12 mouse cellular contexts compared by ENCODE assay signal in the genomic region with DNA sequence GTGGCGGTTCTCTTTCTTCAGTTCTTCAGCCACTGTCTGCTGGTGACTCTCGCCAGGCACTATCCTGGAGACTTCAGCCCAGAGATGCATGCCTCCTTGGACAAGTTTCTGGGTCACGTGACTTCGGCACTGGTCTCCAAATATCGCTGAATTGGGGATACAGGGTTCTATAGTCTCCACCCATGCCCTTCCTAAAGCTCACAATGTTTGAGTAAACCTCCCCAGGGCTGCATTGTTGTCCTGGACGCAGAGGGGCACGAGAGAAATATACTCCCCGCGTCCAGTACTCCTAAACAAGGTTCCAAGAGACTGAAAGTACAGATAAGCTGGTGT. TPM values are rescaled to one million over a fixed set of nuclear protein-coding genes. Genes with fewer than 3 reads are reported as not detected.
DNase-seq lines count a peak whose midpoint lies in the region; ATAC-seq and TF ChIP-seq lines count a peak whose summit lies in the region.
"Had no signal": no experiment of that assay in that cellular context is flagged by ENCODE, and none has a peak within 500 bp of the region (broad histone marks: within the 10 kb centered on the region; RNA-seq: fewer than 3 reads in every experiment).

No protein-coding gene starts in this region.

- peaks cover 8% of the 10 kb centered on the region; the same call in 1 of the 2 replicates for H3K27me3 ChIP-seq in hindbrain, embryonic 12.5 days
- H3K27me3 ChIP-seq in hindbrain, embryonic 13.5 days = peaks cover 11% of the 10 kb centered on the region
- H3K27me3 ChIP-seq in C2C12 (ENCODE audit: control insufficient read depth, insufficient read depth, insufficient read length) = no peaks in the 10 kb centered on the region
- peaks cover 5% of the 10 kb centered on the region; the same call in 1 of the 2 replicates for H3K27me3 ChIP-seq in forebrain, postnatal 0 days (ENCODE audit: insufficient read depth, low read length)
- H3K27me3 ChIP-seq: stomach, embryonic 15.5 days had no signal

- 72% methylated on average over 9 of the region's 9 CpGs for whole genome bisulfite sequencing in hindbrain, embryonic 12.5 days
- WGBS in hindbrain, embryonic 13.5 days = 74% methylated on average over 9 of the region's 9 CpGs
- 72% methylated on average over 9 of the region's 9 CpGs for WGBS in forebrain, postnatal 0 days

- H3K9me3 ChIP-seq in hindbrain, embryonic 12.5 days (replicated peaks) = no peaks in the 10 kb centered on the region
- no peaks in the 10 kb centered on the region for H3K9me3 ChIP-seq in hindbrain, embryonic 13.5 days
- no peaks in the 10 kb centered on the region for H3K9me3 ChIP-seq in forebrain, postnatal 0 days (ENCODE audit: low read length)
- H3K9me3 ChIP-seq: stomach, embryonic 15.5 days had no signal

- 0 out of 2 replicates have a peak overlapping the region, but pooled peaks have one; percentile 48 for H3K4me2 ChIP-seq in hindbrain, embryonic 12.5 days (replicated peaks)
- H3K4me2 ChIP-seq in hindbrain, embryonic 13.5 days = no peak overlapping the region; the same call in 1 of the 2 replicates
- peak overlapping the region; percentile 59 for H3K4me2 ChIP-seq in forebrain, postnatal 0 days (ENCODE audit: low read depth)

- H3K9ac ChIP-seq in hindbrain, embryonic 12.5 days = no peak overlapping the region
- H3K9ac ChIP-seq in hindbrain, embryonic 13.5 days = no peak overlapping the region
- no peak overlapping the region for H3K9ac ChIP-seq in forebrain, postnatal 0 days
- H3K9ac ChIP-seq: stomach, embryonic 15.5 days had no signal

- H3K79me2 ChIP-seq in C2C12 (ENCODE audit: control insufficient read depth, insufficient read depth) = no peaks in the 10 kb centered on the region

- ATAC-seq in hindbrain, embryonic 12.5 days (ENCODE audit: low FRiP score) = no peak
- ATAC-seq in hindbrain, embryonic 13.5 days (ENCODE audit: low FRiP score) = no peak
- ATAC-seq in forebrain, postnatal 0 days = no peak
- no peak for ATAC-seq in inflammation-experienced regulatory T-cells, adult 6 months

- DNase-seq in ES-CJ7 (ENCODE audit: low read depth, low spot score) = peak; percentile 19
- no peak for DNase-seq in forebrain, postnatal 0 days
- DNase-seq in testis, postnatal 10 days (ENCODE audit: low spot score) = no peak
- DNase-seq in left cerebral cortex, postnatal 4 days = no peak
- DNase-seq: embryo, embryonic 11 days had no signal

- no peak for TF ChIP-seq CTCF in C2C12 (IDR thresholded peaks at IDR 0.05; ENCODE audit: control insufficient read depth, insufficient read depth, insufficient read length)
- no peak for TF ChIP-seq CTCF in forebrain, postnatal 0 days (IDR thresholded peaks at IDR 0.05; ENCODE audit: low read depth)

- no peak overlapping the region for H3ac ChIP-seq in C2C12 (ENCODE audit: control insufficient read depth, insufficient read length, low read depth)

- no peaks in the 10 kb centered on the region for H3K36me3 ChIP-seq in hindbrain, embryonic 12.5 days
- no peaks in the 10 kb centered on the region for H3K36me3 ChIP-seq in hindbrain, embryonic 13.5 days
- H3K36me3 ChIP-seq in C2C12 (ENCODE audit: control insufficient read depth, insufficient read depth) = no peaks in the 10 kb centered on the region
- no peaks in the 10 kb centered on the region for H3K36me3 ChIP-seq in forebrain, postnatal 0 days (ENCODE audit: insufficient read depth)
- H3K36me3 ChIP-seq: stomach, embryonic 15.5 days had no signal

- H3K4me1 ChIP-seq in hindbrain, embryonic 12.5 days = no peaks in the 10 kb centered on the region
- no peaks in the 10 kb centered on the region for H3K4me1 ChIP-seq in hindbrain, embryonic 13.5 days (replicated peaks)
- no peaks in the 10 kb centered on the region for H3K4me1 ChIP-seq in forebrain, postnatal 0 days (ENCODE audit: insufficient read depth)
- H3K4me1 ChIP-seq: stomach, embryonic 15.5 days had no signal

- no peak overlapping the region for H3K4me3 ChIP-seq in hindbrain, embryonic 12.5 days
- no peak overlapping the region for H3K4me3 ChIP-seq in hindbrain, embryonic 13.5 days
- H3K4me3 ChIP-seq in C2C12 (ENCODE audit: insufficient read depth, poor library complexity, severe bottlenecking) = no peak overlapping the region
- H3K4me3 ChIP-seq in forebrain, postnatal 0 days (ENCODE audit: low read depth, low read length) = peak overlapping the region; percentile 30; the same call in 1 of the 2 replicates

- intact Hi-C loops in left cerebral cortex, postnatal 4 days (cut with DNase I) = no loop called here

- H3K27ac ChIP-seq in hindbrain, embryonic 12.5 days = no peak overlapping the region
- no peak overlapping the region for H3K27ac ChIP-seq in hindbrain, embryonic 13.5 days
- H3K27ac ChIP-seq in forebrain, postnatal 0 days (ENCODE audit: low read depth, low read length) = no peak overlapping the region
- H3K27ac ChIP-seq: stomach, embryonic 15.5 days had no signal

- no peaks in the 10 kb centered on the region for H3K79me3 ChIP-seq in C2C12 (ENCODE audit: low read depth)

TF ChIP-seq in C2C12, 6 proteins besides CTCF, POLR2A, EP300 and RAD21:
- TF ChIP-seq CEBPB (IDR thresholded peaks at IDR 0.05; ENCODE audit: low read depth) (no peak), FOSL1 (IDR thresholded peaks at IDR 0.05; ENCODE audit: insufficient read depth, low read length, poor library complexity, severe bottlenecking) (no peak), MAX (IDR thresholded peaks at IDR 0.05) (no peak), USF1 (IDR thresholded peaks at IDR 0.05; ENCODE audit: low read depth) (peak; percentile 39)

RNA-seq across cellular contexts. Expression of a gene that starts 0.7 kb away (rescaled TPM):
- polyA plus RNA-seq in hindbrain, embryonic 12.5 days (2016; fragmentation: Nextera tagmentation; extraction: Ambion mirVana) = 4.6 and 5.1 TPM in 2 replicates
- 0.68 and 1.4 TPM in 2 replicates for polyA plus RNA-seq in hindbrain, embryonic 13.5 days (2015; fragmentation: Nextera tagmentation; extraction: Ambion mirVana)
- not detected for polyA plus RNA-seq in C2C12 (2012; fragmentation: generic; extraction: Trizol)
- 0.71 and 1.8 TPM in 2 replicates for total RNA-seq in forebrain, postnatal 0 days (2014; rRNA removed)
- polyA plus RNA-seq in forebrain, postnatal 0 days (2015; fragmentation: Nextera tagmentation; extraction: Ambion mirVana) = 3.5 and 5.5 TPM in 2 replicates
- total RNA-seq in left cerebral cortex, postnatal 4 days (2021) = 1 to 10 TPM; 3.4 to 5.2 TPM
- not detected for polyA plus RNA-seq in inflammation-experienced regulatory T-cells, adult 6 months (2017; shearing (Covaris generic))

RNA-seq across cellular contexts. Expression of a gene that starts 4.1 kb away (rescaled TPM):
- 2,983 and 3,718 TPM in 2 replicates for polyA plus RNA-seq in hindbrain, embryonic 12.5 days (2016; fragmentation: Nextera tagmentation; extraction: Ambion mirVana)
- 2,436 and 2,656 TPM in 2 replicates for polyA plus RNA-seq in hindbrain, embryonic 13.5 days (2015; fragmentation: Nextera tagmentation; extraction: Ambion mirVana)
- polyA plus RNA-seq in C2C12 (2012; fragmentation: generic; extraction: Trizol) = 12.1 TPM
- total RNA-seq in forebrain, postnatal 0 days (2014; rRNA removed) = 405 and 563 TPM in 2 replicates
- 490 and 723 TPM in 2 replicates for polyA plus RNA-seq in forebrain, postnatal 0 days (2015; fragmentation: Nextera tagmentation; extraction: Ambion mirVana)
- total RNA-seq in left cerebral cortex, postnatal 4 days (2021) = 100 to 1,000 TPM in 1 of 2 experiments, 10 to 100 TPM in 1; 42.1 to 158 TPM
- polyA plus RNA-seq in inflammation-experienced regulatory T-cells, adult 6 months (2017; shearing (Covaris generic)) = 1 to 10 TPM; 3.7 to 7.5 (median 6.0) TPM

RNA-seq across cellular contexts. Expression of a gene that starts 8.8 kb away (rescaled TPM):
- polyA plus RNA-seq in hindbrain, embryonic 12.5 days (2016; fragmentation: Nextera tagmentation; extraction: Ambion mirVana) = 6,460 and 7,804 TPM in 2 replicates
- polyA plus RNA-seq in hindbrain, embryonic 13.5 days (2015; fragmentation: Nextera tagmentation; extraction: Ambion mirVana) = 5,965 and 6,511 TPM in 2 replicates
- not detected for polyA plus RNA-seq in C2C12 (2012; fragmentation: generic; extraction: Trizol)
- total RNA-seq in forebrain, postnatal 0 days (2014; rRNA removed) = 789 and 953 TPM in 2 replicates
- 1,191 and 1,686 TPM in 2 replicates for polyA plus RNA-seq in forebrain, postnatal 0 days (2015; fragmentation: Nextera tagmentation; extraction: Ambion mirVana)
- 100 to 1,000 TPM in 1 of 2 experiments, 10 to 100 TPM in 1; 33.9 to 114 TPM for total RNA-seq in left cerebral cortex, postnatal 4 days (2021)
- polyA plus RNA-seq in inflammation-experienced regulatory T-cells, adult 6 months (2017; shearing (Covaris generic)) = 10 to 100 TPM; 11.3 to 24.9 (median 18.9) TPM

RNA-seq across cellular contexts. Expression of a gene that starts 11.3 kb away (rescaled TPM):
- polyA plus RNA-seq in hindbrain, embryonic 12.5 days (2016; fragmentation: Nextera tagmentation; extraction: Ambion mirVana) = 1,600 and 2,073 TPM in 2 replicates
- polyA plus RNA-seq in hindbrain, embryonic 13.5 days (2015; fragmentation: Nextera tagmentation; extraction: Ambion mirVana) = 392 and 434 TPM in 2 replicates
- polyA plus RNA-seq in C2C12 (2012; fragmentation: generic; extraction: Trizol) = not detected
- not detected in 2 replicates for total RNA-seq in forebrain, postnatal 0 days (2014; rRNA removed)
- polyA plus RNA-seq in forebrain, postnatal 0 days (2015; fragmentation: Nextera tagmentation; extraction: Ambion mirVana) = not detected in 2 replicates
- total RNA-seq in left cerebral cortex, postnatal 4 days (2021) = not detected
- not detected for polyA plus RNA-seq in inflammation-experienced regulatory T-cells, adult 6 months (2017; shearing (Covaris generic))
- total RNA-seq: adrenal gland, adult 2 months; left cerebral cortex, postnatal 10 days had no signal
- polyA plus RNA-seq: adrenal gland, adult 2 months had no signal

RNA-seq across cellular contexts. Expression of a gene that starts 12.4 kb away (rescaled TPM):
- polyA plus RNA-seq in hindbrain, embryonic 12.5 days (2016; fragmentation: Nextera tagmentation; extraction: Ambion mirVana) = 0.72 TPM in 1 of 2 replicates, not detected in the other
- 0.91 and 1.3 TPM in 2 replicates for polyA plus RNA-seq in hindbrain, embryonic 13.5 days (2015; fragmentation: Nextera tagmentation; extraction: Ambion mirVana)
- polyA plus RNA-seq in C2C12 (2012; fragmentation: generic; extraction: Trizol) = 0.11 TPM
- total RNA-seq in forebrain, postnatal 0 days (2014; rRNA removed) = 1.3 and 1.6 TPM in 2 replicates
- polyA plus RNA-seq in forebrain, postnatal 0 days (2015; fragmentation: Nextera tagmentation; extraction: Ambion mirVana) = 2.3 and 2.6 TPM in 2 replicates
- total RNA-seq in left cerebral cortex, postnatal 4 days (2021) = 1 to 10 TPM; 1.9 to 3.1 TPM
- polyA plus RNA-seq in inflammation-experienced regulatory T-cells, adult 6 months (2017; shearing (Covaris generic)) = not detected
- total RNA-seq: adrenal gland, adult 2 months had no signal
- polyA plus RNA-seq: adrenal gland, adult 2 months had no signal

Comparison
In these comparisons a context has a peak if more than half of its experiments do, and no peak if none do; other contexts are left out.
1. RNA of a gene that starts 4.1 kb away (polyA plus RNA-seq): 2,983 to 3,718 TPM in hindbrain, embryonic 12.5 days, 2,436 to 2,656 TPM in hindbrain, embryonic 13.5 days and 490 to 723 TPM in forebrain, postnatal 0 days; 12.1 TPM in C2C12 (single experiment) and 3.7 to 7.5 TPM in inflammation-experienced regulatory T-cells, adult 6 months; every median in the first group is over 10 times any median in the second.
2. RNA of a gene that starts 8.8 kb away (polyA plus RNA-seq): 6,460 to 7,804 TPM in hindbrain, embryonic 12.5 days, 5,965 to 6,511 TPM in hindbrain, embryonic 13.5 days and 1,191 to 1,686 TPM in forebrain, postnatal 0 days; 11.3 to 24.9 TPM in inflammation-experienced regulatory T-cells, adult 6 months and not detected in C2C12 (single experiment); every median in the first group is over 10 times any median in the second.